Mouse (Mus musculus) adrenal gland, adult 18-20 months (tissue): Measurements from ENCODE around the gene Srf. TPM values are rescaled to one million over a fixed set of nuclear protein-coding genes. Genes with fewer than 3 reads are reported as not detected.

ENCODE experiments used
- DNase-seq, 2 experiments: peaks; one replicate each; pipeline ENCODE4 v3.0.0; 2021 to 2022; ENCODE audit warnings: low spot score in 2 of 2
- microRNA-seq, 2 experiments: library from miRNA; unstranded; fragments of <30 nt; microRNA quantifications; one replicate each; pipeline ENCODE4 v1.2.0; 2021; ENCODE audit warnings: borderline number of aligned reads in 2 of 2
- total RNA-seq, 2 experiments: library from RNA; stranded (reverse); gene quantifications; 1 replicate in 1 of 2; 2 replicates in 1 of 2; pipeline ENCODE4 v1.2.3; 2021

Srf gene
- total RNA-seq, 2 experiments from 2014 or later: 40.8 to 66.6 TPM

GRCm38 (mm10) chr17:46521174-46521573, 34.8 kb downstream of the Srf start:
- no peak for DNase-seq

GRCm38 (mm10) chr17:46520385-46520979, 35.5 kb downstream of the Srf start:
- DNase-seq: no peak

GRCm38 (mm10) chr17:46519971-46520370, 36.0 kb downstream of the Srf start:
- no peak for DNase-seq

GRCm38 (mm10) chr17:46513329-46513728, 42.6 kb downstream of the Srf start:
- no peak for DNase-seq

GRCm38 (mm10) chr17:46511059-46511710, 44.8 kb downstream of the Srf start:
- no peak for DNase-seq

GRCm38 (mm10) chr17:46505617-46506016, 50.4 kb downstream of the Srf start:
- no peak for DNase-seq

- no peak for DNase-seq
Observed at GRCm38 (mm10) chr17:46503847-46504638, 51.9 kb downstream of the Srf start.

GRCm38 (mm10) chr17:46502775-46503174, 53.2 kb downstream of the Srf start:
- DNase-seq: no peak

Small RNA genes within 50 kb of the gene (microRNA-seq; reads per million reads assigned to microRNA genes)
- 0.95 to 3.1 reads per million in 2 experiments for gene Mir6976

Other genes with a start within 250 kb of the Srf start
- 1 to 10 TPM; 6.8 to 7.0 TPM for gene Abcc10, start 227.8 kb downstream of the Srf start, total RNA-seq
- 10 to 100 TPM; 18.9 to 25.9 TPM for gene Zfp318, start 172.4 kb downstream of the Srf start, total RNA-seq
- gene Crip3, start 127.2 kb downstream of the Srf start, total RNA-seq: under 1 TPM; 0.32 to 0.63 TPM
- gene Slc22a7, start 117.7 kb downstream of the Srf start, total RNA-seq: not detected
- 1 to 10 TPM in 1 of 2 experiments, under 1 TPM in 1; 0.96 to 1.0 TPM for gene Ttbk1, start 68.5 kb downstream of the Srf start, total RNA-seq
- 1 to 10 TPM; 3.2 to 6.0 TPM for gene Dnph1, start 59.5 kb downstream of the Srf start, total RNA-seq
- 10 to 100 TPM; 24.8 to 30.1 TPM for gene Cul9, start 9.8 kb downstream of the Srf start, total RNA-seq
- 1 to 10 TPM; 2.7 to 5.8 TPM for gene Ptk7, start 73.3 kb upstream of the Srf start, total RNA-seq
- gene Klc4, start 89.8 kb upstream of the Srf start, total RNA-seq: 10 to 100 TPM; 35.8 to 47.6 TPM
- gene Mrpl2, start 90.1 kb upstream of the Srf start, total RNA-seq: 10 to 100 TPM; 97.8 to 99.8 TPM
- 10 to 100 TPM; 32.1 to 36.3 TPM for gene Cul7, start 94.2 kb upstream of the Srf start, total RNA-seq
- 10 to 100 TPM; 25.9 to 29.8 TPM for gene Rrp36, start 118.2 kb upstream of the Srf start, total RNA-seq
- gene Mea1, start 122.6 kb upstream of the Srf start, total RNA-seq: 100 to 1,000 TPM; 100 to 107 TPM
- 10 to 100 TPM; 47.6 to 69.9 TPM for gene Klhdc3, start 124.7 kb upstream of the Srf start, total RNA-seq
- 10 to 100 TPM; 40.2 to 46.5 TPM for gene Ppp2r5d, start 148.9 kb upstream of the Srf start, total RNA-seq
- gene Pex6, start 155.3 kb upstream of the Srf start, total RNA-seq: 10 to 100 TPM; 64.1 to 70.7 TPM
- gene Gnmt, start 173.0 kb upstream of the Srf start, total RNA-seq: 1 to 10 TPM; 1.2 to 2.0 TPM
- 10 to 100 TPM; 44.8 to 55.9 TPM for gene Cnpy3, start 196.0 kb upstream of the Srf start, total RNA-seq
- not detected for gene Ptcra, start 207.5 kb upstream of the Srf start, total RNA-seq
- gene 2310039H08Rik, start 216.5 kb upstream of the Srf start, total RNA-seq: 10 to 100 TPM; 39.6 to 63.0 TPM
- 100 to 1,000 TPM in 1 of 2 experiments, 10 to 100 TPM in 1; 93.5 to 103 TPM for gene Rpl7l1, start 226.5 kb upstream of the Srf start, total RNA-seq